Mouse (Mus musculus): Measurements from ENCODE around the gene Kctd21. TPM values are rescaled to one million over a fixed set of nuclear protein-coding genes. Genes with fewer than 3 reads are reported as not detected.
A peak's percentile ranks its signal among the peaks of the same experiment; 100 is the strongest.

Gene Kctd21
- polyA plus RNA-seq, 1 experiment from 2014 or later = 5.7 TPM

DNA sequence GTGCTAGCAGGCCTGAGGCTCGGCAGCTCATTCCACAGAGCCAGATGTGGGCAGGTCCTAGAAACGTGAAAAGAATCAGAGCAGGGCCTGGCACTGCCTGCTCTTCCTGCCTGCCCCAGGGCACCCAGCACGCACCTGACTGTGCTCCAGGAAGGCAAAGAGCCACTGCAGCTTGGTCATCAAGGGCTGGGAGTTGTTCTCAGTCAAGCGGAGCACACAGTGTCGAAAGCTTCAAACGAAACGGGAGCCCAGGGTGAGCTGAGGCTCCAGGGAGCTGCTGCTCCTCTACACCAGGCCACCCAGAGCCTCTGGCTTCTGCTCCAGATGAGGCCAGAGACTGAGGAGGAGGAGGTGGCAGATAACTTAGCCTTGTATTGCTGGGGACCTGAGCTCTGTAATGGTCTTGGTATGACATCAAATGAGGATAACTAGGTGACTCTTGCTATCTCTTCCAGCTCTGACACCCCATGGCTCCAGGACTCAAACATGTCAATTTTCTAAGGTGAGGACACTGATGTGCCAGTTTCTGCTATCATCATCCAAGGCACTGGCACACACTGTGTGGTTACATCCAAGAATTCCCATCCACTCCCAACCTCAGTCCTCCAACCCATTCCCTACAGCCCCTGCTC is 18.6 kb upstream of the Kctd21 start:
- TF ChIP-seq EP300 (IDR thresholded peaks at IDR 0.05) (no peak), CTCF (IDR thresholded peaks at IDR 0.05) (no peak)
- no peak overlapping the region for H3K9ac ChIP-seq (replicated peaks; ENCODE audit: low read depth)
- no peak overlapping the region for H3K27ac ChIP-seq (ENCODE audit: low read length)
- H3K4me1 ChIP-seq (ENCODE audit: insufficient read depth, low read depth, low read length) = no peaks in the 10 kb centered on the region
- H3K4me2 ChIP-seq (replicated peaks; ENCODE audit: low read depth, low read length) = no peak overlapping the region
- H3K4me3 ChIP-seq (ENCODE audit: low read depth, low read length) = no peak overlapping the region
- DNase-seq (ENCODE audit: low spot score) (no peak), ATAC-seq (no peak)
- 67% methylated on average over 7 of the region's 7 CpGs for WGBS
- H3K36me3 ChIP-seq (ENCODE audit: insufficient read depth, low read length) = peaks cover 13% of the 10 kb centered on the region; the same call in 1 of the 2 replicates
- no peaks in the 10 kb centered on the region for H3K9me3 ChIP-seq (ENCODE audit: low read length)
- H3K27me3 ChIP-seq (replicated peaks; ENCODE audit: insufficient read depth, low read length) = no peaks in the 10 kb centered on the region

- TF ChIP-seq CTCF (IDR thresholded peaks at IDR 0.05) (no peak), EP300 (IDR thresholded peaks at IDR 0.05) (no peak)
- Histone ChIP-seq H3K4me1 (ENCODE audit: insufficient read depth, low read depth, low read length) (no peaks in the 10 kb centered on the region), H3K36me3 (ENCODE audit: insufficient read depth, low read length) (peaks cover 7% of the 10 kb centered on the region; the same call in 1 of the 2 replicates), H3K27me3 (replicated peaks; ENCODE audit: insufficient read depth, low read length) (no peaks in the 10 kb centered on the region), H3K4me2 (replicated peaks; ENCODE audit: low read depth, low read length) (no peak overlapping the region), H3K4me3 (ENCODE audit: low read depth, low read length) (no peak overlapping the region), H3K9me3 (ENCODE audit: low read length) (no peaks in the 10 kb centered on the region), H3K27ac (ENCODE audit: low read length) (no peak overlapping the region), H3K9ac (replicated peaks; ENCODE audit: low read depth) (no peak overlapping the region)
- no peak for ATAC-seq
- WGBS = 88% methylated on average over 5 of the region's 5 CpGs
- DNase-seq (ENCODE audit: low spot score) = no peak
Observed at GRCm38 (mm10) chr7:97314646-97315045, 17.5 kb upstream of the Kctd21 start.

- 87% methylated on average over 6 of the region's 6 CpGs for WGBS
- Histone ChIP-seq H3K36me3 (ENCODE audit: insufficient read depth, low read length) (no peaks in the 10 kb centered on the region), H3K9me3 (ENCODE audit: low read length) (no peaks in the 10 kb centered on the region), H3K4me1 (ENCODE audit: insufficient read depth, low read depth, low read length) (no peaks in the 10 kb centered on the region), H3K9ac (replicated peaks; ENCODE audit: low read depth) (no peak overlapping the region), H3K4me2 (replicated peaks; ENCODE audit: low read depth, low read length) (no peak overlapping the region), H3K27me3 (replicated peaks; ENCODE audit: insufficient read depth, low read length) (no peaks in the 10 kb centered on the region), H3K27ac (ENCODE audit: low read length) (no peak overlapping the region), H3K4me3 (ENCODE audit: low read depth, low read length) (no peak overlapping the region)
- no peak for DNase-seq (ENCODE audit: low spot score)
- no peak for TF ChIP-seq EP300 (IDR thresholded peaks at IDR 0.05)
- TF ChIP-seq CTCF (IDR thresholded peaks at IDR 0.05) = no peak
- ATAC-seq = no peak
Observed at GRCm38 (mm10) chr7:97315656-97316055, 16.5 kb upstream of the Kctd21 start.

- WGBS = 79% methylated on average over 3 of the region's 3 CpGs
- H3K9me3 ChIP-seq (ENCODE audit: low read length) = no peaks in the 10 kb centered on the region
- no peaks in the 10 kb centered on the region for H3K4me1 ChIP-seq (ENCODE audit: insufficient read depth, low read depth, low read length)
- no peaks in the 10 kb centered on the region for H3K27me3 ChIP-seq (replicated peaks; ENCODE audit: insufficient read depth, low read length)
- no peak overlapping the region for H3K9ac ChIP-seq (replicated peaks; ENCODE audit: low read depth)
- TF ChIP-seq CTCF (IDR thresholded peaks at IDR 0.05) (no peak), EP300 (IDR thresholded peaks at IDR 0.05) (no peak)
- ATAC-seq (no peak), DNase-seq (ENCODE audit: low spot score) (no peak)
- no peak overlapping the region for H3K4me3 ChIP-seq (ENCODE audit: low read depth, low read length)
- H3K36me3 ChIP-seq (ENCODE audit: insufficient read depth, low read length) = no peaks in the 10 kb centered on the region
- H3K4me2 ChIP-seq (replicated peaks; ENCODE audit: low read depth, low read length) = no peak overlapping the region
- H3K27ac ChIP-seq (ENCODE audit: low read length) = no peak overlapping the region
Observed at GRCm38 (mm10) chr7:97317706-97318105, 14.4 kb upstream of the Kctd21 start.

- Histone ChIP-seq H3K4me2 (replicated peaks; ENCODE audit: low read depth, low read length) (no peak overlapping the region), H3K9ac (replicated peaks; ENCODE audit: low read depth) (no peak overlapping the region), H3K36me3 (ENCODE audit: insufficient read depth, low read length) (no peaks in the 10 kb centered on the region), H3K27me3 (replicated peaks; ENCODE audit: insufficient read depth, low read length) (peaks cover 18% of the 10 kb centered on the region; the same call in 1 of the 2 replicates), H3K4me3 (ENCODE audit: low read depth, low read length) (no peak overlapping the region), H3K4me1 (ENCODE audit: insufficient read depth, low read depth, low read length) (no peaks in the 10 kb centered on the region), H3K27ac (ENCODE audit: low read length) (no peak overlapping the region), H3K9me3 (ENCODE audit: low read length) (no peaks in the 10 kb centered on the region)
- 89% methylated on average over 8 of the region's 8 CpGs for WGBS
- DNase-seq (ENCODE audit: low spot score) (no peak), ATAC-seq (no peak)
- no peak for TF ChIP-seq CTCF (IDR thresholded peaks at IDR 0.05)
- no peak for TF ChIP-seq EP300 (IDR thresholded peaks at IDR 0.05)
Observed at GRCm38 (mm10) chr7:97324342-97324741, 7.8 kb upstream of the Kctd21 start.

- Histone ChIP-seq H3K27ac (ENCODE audit: low read length) (no peak overlapping the region), H3K9me3 (ENCODE audit: low read length) (no peaks in the 10 kb centered on the region), H3K27me3 (replicated peaks; ENCODE audit: insufficient read depth, low read length) (peaks cover 18% of the 10 kb centered on the region; the same call in 1 of the 2 replicates), H3K4me2 (replicated peaks; ENCODE audit: low read depth, low read length) (peak overlapping the region; percentile 48), H3K4me3 (ENCODE audit: low read depth, low read length) (peak overlapping the region; percentile 24; the same call in 1 of the 2 replicates), H3K36me3 (ENCODE audit: insufficient read depth, low read length) (no peaks in the 10 kb centered on the region), H3K9ac (replicated peaks; ENCODE audit: low read depth) (no peak overlapping the region), H3K4me1 (ENCODE audit: insufficient read depth, low read depth, low read length) (no peaks in the 10 kb centered on the region)
- DNase-seq (ENCODE audit: low spot score) (no peak), ATAC-seq (peak; percentile 35)
- TF ChIP-seq CTCF (IDR thresholded peaks at IDR 0.05) = no peak
- TF ChIP-seq EP300 (IDR thresholded peaks at IDR 0.05) = no peak
- 15% methylated on average over 79 of the region's 96 CpGs for WGBS
Observed at GRCm38 (mm10) chr7:97325156-97325985, 6.8 kb upstream of the Kctd21 start.
